Mouse (Mus musculus): ENCODE results near the gene Triap1.
A peak's percentile ranks its signal among the peaks of the same experiment; 100 is the strongest.
"Not testable (repeated sequence)": the region's sequence is repeated elsewhere in the genome, so short reads cannot be mapped to it uniquely, and the experiment has no call there.

The Triap1 gene

DNA sequence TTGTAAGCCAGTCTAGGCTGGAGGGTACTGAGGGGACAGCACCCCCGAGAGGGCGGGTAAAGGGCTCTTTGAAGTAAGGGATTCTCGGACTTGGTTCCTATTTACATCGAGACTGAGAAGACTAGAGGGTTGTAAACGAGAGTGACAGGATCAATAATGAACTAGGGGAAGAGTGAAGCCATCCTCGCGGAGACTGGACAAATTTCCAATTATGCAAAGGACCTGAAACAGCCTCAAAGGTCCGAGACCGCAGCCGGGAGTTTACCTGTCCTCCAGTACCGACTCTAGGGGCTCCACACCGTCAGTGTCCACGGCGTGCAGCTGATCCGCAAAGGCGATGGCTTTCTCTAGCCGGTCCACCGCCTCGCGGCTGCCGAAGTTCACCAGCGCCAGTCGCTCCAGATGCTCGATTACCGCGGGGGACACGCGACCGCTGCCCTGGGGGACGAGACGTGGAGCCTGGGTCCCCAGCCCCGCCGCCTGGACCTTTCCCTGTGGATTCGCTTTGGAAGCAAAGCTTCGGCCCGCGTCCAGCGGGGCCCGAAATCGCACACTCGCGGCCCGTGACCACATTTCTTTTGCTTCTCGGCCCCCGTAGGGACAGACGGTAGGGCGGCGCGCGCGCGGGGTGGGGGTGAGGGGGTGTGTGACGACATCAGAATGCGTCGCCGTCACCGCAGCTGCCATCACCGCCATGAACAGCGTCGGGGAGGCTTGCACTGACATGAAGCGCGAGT is at the start of gene Triap1, which contains the start of gene Gatc:
Triap1 (plus strand) TSS at position 649 of the 737 bp plus-strand sequence.
Gatc (minus strand) TSS at position 602 of the 737 bp plus-strand sequence.
- peak; percentile 84 for DNase-seq (ENCODE audit: low read depth, low spot score)

DNA sequence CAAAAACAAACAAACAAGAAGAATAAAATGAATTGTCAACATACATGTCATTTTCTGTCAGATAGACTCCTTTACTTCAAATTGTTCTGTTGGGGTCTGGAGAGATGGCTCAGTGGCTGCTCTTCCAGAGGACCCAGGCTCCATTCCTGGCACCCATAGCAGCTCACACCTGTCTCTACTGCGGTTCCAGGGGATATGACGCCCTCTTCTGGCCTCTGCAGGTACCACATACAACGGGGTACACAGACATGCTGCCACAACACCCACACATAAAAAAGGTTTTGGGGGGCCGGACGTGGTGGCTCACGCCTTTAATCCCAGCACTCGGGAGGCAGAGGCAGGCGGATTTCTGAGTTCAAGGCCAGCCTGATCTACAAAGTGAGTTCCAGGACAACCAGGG is 46.9 kb upstream of the Triap1 start:
- DNase-seq (ENCODE audit: low read depth, low spot score) = no peak

GRCm38 (mm10) chr5:115296347-115296746 is 44.7 kb upstream of the Triap1 start:
- DNase-seq (ENCODE audit: low read depth, low spot score) = no peak

- peak; percentile 37 for DNase-seq (ENCODE audit: low read depth, low spot score)
These were observed 40.8 kb upstream of the Triap1 start for GRCm38 (mm10) chr5:115300035-115300744.

DNA sequence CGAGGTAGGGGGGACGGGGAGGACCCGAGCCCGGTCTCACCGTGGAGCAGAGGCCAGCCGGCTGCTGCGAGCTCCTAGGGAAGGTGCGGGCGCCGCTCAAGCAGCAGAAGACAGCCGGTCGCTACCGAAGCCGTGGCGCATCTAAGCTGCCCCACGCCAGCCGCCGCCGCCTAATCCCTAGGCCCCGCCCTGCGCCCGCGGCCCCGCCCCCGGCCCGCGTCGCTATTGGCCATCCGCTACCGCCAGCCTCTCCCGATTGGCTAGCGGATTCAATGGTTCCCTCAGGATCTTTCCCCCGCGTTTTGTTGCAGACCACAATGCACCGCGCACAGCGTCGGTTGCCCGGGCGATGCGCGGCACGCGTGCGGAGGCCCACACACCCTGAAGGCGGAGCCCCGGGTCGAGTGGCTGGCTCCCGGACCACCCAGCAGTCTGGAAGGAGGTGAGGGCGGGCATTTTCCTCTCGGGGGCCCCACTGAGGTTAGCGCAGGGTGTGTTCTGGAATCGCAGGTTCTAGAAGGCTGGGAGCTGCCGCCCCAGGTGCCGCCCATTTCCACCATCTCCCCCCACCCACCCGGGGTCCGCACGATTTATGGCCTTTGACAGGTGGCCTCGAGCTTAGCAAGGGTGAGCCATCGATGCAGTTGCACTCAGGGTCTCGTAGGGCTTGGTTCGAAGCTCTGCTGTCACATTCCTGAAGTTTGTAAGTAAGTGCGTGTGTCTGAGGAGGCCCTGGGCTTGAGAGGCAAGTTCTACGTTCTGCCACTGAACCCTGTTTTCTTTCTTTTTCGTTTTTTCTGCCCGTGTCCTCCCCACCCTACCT is 40.0 kb upstream of the Triap1 start, which contains the start of gene Dynll1:
Dynll1 (minus strand) TSS at position 208 of the 823 bp plus-strand sequence.
- DNase-seq (ENCODE audit: low read depth, low spot score) = peak; percentile 99

DNA sequence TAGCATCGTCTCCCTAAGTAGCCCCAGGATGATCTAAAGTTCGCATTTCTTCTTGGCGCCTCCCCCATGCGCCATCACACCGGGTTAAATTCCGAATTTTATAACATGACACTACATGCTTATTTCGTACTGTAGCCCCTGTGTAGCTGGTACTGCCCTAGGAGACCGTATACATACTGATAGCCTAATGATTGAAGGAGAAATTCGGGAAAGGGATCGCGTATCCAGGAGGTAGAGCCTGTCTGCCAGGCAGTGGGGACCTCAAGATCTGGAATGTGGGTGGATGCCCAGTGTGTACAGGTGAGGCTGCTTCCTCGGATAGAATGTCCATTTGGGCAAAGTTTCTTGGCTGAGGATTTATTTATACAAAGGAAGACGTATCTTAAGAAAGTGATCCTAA is 39.4 kb upstream of the Triap1 start:
- DNase-seq (ENCODE audit: low read depth, low spot score) = no peak

DNA sequence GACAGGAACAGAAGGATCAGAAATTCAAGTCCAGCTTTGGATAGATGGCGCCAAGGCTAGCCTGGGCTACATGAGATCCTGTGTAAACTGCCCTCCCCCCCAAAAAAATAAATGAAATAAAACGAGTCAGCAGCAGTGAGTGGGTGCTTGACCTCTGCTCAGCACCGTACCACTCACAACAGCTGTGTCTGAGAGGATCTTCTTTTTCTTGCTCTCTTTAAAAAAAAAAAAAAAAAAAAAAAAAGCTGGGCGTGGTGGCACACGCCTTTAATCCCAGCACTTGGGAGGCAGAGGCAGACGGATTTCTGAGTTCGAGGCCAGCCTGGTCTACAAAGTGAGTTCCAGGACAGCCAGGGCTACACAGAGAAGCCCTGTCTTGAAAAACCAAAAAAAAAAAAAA is 38.8 kb upstream of the Triap1 start:
- not testable (repeated sequence) for DNase-seq (ENCODE audit: low read depth, low spot score)

GRCm38 (mm10) chr5:115312354-115312753 is 28.7 kb upstream of the Triap1 start:
- no peak for DNase-seq (ENCODE audit: low read depth, low spot score)

- DNase-seq (ENCODE audit: low read depth, low spot score) = no peak
These were observed 28.0 kb upstream of the Triap1 start for GRCm38 (mm10) chr5:115312816-115313667.

DNA sequence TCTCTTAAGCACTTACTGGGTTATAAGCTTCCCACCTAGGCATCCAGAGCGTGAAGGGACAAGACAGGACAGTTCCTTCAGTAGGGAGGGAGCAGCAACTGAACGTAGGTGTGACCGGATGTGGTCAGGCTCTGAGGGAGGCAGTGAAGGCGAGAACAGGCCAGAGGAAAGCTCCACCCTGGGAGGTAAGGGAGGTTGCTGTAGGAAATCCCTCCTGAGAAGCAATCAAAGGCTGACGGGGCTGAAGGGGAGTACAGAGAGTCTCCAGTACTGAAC is 27.4 kb upstream of the Triap1 start:
- no peak for DNase-seq (ENCODE audit: low read depth, low spot score)

- DNase-seq (ENCODE audit: low read depth, low spot score) = no peak
These were observed 23.9 kb upstream of the Triap1 start for GRCm38 (mm10) chr5:115316968-115317644.

DNA sequence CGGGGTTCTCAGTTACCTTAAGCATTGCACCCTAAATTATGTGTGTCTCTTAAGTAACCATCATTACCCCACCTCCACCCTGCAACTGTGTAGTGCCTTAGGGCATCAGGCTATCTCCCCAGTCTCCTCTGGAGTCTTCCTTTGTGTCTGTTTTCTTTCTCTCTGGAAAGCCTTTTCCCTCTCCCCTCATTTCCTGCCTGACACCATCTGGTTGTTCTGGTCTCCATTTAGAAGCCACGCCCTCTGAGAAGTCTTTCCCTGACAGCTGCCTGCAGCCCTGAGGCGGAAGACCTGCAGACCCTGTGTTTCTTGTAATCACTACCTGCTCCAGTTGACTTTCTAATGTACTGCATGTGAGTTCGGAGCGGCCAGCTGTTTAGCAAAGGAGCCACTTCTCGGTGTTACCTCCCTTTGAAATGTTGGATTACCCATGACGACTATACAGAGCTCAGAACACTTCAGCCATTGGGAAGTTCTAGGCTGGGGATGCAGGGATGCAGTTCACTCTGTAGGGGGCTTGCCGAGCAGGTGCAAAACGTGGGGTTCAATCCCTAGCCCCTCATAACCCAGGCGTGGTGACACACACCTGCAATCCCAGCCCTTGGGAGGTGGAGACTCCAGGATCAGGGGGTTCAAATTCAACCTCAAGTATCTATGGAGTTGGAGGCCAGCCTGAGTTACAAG is 23.2 kb upstream of the Triap1 start:
- no peak for DNase-seq (ENCODE audit: low read depth, low spot score)

DNA sequence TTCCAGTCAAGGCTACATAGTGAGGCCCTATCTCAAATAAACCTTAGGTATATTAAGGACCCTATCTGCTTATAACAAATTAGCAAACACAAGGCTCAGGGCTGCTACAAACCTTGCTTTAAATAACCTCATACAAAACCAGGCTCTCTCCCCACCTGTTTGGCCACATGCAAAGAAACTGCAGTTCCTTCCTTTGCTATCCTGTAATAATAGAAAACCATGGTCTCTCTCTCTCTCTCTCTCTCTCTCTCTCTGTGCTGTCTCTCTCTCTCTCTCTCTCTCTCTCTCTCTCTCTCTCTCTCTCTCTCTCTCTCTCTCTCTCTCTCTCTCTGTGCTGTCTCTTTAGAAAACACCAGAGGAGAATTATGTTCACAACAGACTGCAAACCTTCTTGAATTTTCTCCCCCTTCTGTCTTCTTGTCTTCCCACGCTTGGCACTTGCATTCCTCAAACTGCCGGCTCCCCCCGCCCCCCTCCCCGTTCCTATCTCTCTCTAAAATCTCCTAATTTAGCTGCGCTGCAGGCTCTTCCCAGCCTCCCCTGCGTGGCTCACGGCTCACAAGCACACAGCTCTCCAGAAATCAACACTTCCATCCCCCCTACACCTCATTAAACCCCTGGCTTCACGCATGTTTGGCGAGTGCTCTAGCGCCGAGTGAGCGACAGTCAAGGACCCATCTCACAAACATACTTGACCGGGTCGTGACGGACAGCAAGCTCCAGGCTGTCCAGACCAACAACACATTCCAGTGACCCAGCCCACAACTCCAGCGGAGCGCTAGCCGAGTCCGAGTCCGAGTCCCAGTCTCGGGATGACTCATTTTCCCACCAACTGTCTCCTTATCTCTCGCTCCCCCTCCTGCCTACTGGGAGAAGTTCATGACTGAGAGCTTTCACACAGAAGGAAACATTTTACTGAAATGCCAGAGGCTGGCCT is 21.8 kb upstream of the Triap1 start:
- no peak for DNase-seq (ENCODE audit: low read depth, low spot score)

GRCm38 (mm10) chr5:115326256-115326831 is 14.7 kb upstream of the Triap1 start:
- no peak for DNase-seq (ENCODE audit: low read depth, low spot score)

- peak; percentile 91 for DNase-seq (ENCODE audit: low read depth, low spot score)
These were observed 14.0 kb upstream of the Triap1 start, which contains the start of gene Srsf9 for GRCm38 (mm10) chr5:115326875-115327609. Gene Srsf9, plus strand, starts transcription at chr5:115327177.

- DNase-seq (ENCODE audit: low read depth, low spot score) = no peak
These were observed 13.1 kb upstream of the Triap1 start for GRCm38 (mm10) chr5:115327610-115328548.

GRCm38 (mm10) chr5:115330955-115331354 is 10.1 kb upstream of the Triap1 start:
- no peak for DNase-seq (ENCODE audit: low read depth, low spot score)

All from retina, adult 2 months (tissue).